Mouse (Mus musculus): ENCODE results near the gene Il7r.
A peak's percentile ranks its signal among the peaks of the same experiment; 100 is the strongest.

The Il7r gene

GRCm38 (mm10) chr15:9472167-9472566 lies 57.8 kb downstream of the Il7r start:
- no peak for DNase-seq (ENCODE audit: low read depth, low spot score)

DNA sequence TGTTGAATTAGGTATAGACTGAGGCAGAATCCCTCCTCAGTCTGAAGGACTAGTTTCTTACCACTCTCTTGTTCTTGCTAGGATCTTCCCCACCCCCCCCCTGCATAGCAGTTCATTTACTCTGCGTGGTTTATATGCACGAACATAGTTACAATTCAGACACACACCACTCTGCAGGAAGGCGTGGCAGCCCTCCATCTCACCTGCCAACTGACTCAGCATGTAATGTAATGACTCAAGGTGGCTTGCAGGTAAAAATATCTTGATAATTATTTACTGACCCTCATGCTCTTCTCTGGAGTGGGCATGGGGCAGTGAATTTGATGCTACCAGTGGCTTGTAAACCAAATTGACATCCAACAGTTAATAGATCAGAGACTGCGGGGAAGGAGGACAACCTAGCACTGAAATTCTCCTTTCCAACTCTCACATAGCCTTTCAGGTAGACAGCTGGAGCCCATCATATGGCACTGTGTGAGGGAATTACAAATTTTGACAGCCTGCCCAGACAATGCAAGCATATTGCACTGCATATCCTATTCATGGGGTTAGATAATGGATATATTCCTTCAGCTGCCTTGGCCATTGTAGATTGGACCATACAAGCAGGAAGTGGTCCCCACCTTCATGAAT lies 58.8 kb downstream of the Il7r start:
- no peak for DNase-seq (ENCODE audit: low read depth, low spot score)

DNA sequence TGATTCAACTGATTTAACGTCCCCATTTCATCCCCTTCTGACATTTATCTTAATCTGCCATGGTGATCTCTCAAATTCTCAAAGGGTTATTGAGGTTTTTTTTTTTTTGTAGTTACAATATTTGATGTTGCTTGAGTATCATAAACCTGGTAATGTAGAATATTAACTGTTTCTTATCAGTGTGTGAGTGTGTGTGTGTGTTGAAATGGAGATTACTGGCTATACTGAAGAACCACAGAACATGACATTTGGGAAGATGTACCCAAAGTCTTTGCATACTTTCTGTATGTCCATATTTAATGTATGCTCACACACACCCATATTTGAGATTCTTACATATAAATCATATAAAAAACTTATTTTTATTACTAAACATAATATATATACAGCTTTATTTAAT lies 65.9 kb downstream of the Il7r start:
- no peak for DNase-seq (ENCODE audit: low read depth, low spot score)

DNA sequence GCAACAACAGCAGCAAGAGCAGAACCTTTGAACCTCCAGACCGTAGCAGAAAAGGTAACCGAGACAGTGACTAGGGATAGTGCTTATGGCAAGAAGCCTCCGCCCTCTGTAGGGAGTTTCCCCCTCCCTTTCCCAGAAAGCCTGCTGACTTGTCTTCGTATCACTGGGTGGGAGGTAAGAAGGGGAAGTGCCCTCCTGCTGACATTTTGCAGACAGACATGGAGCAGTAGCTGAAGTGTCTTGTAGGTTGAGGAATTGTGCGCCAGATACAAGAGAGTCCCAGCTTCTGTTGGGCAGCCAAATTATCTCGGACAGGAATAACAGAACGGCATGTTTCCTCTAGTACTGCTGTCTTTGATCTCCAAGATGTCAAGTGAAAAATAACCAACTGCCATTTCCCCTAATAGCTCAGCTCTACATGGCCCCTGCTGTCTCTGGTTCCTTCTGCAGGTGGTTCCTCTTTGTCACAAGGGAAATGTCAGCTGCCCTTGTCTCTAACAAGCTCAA lies 66.4 kb downstream of the Il7r start:
- DNase-seq (ENCODE audit: low read depth, low spot score), result peak; percentile 33

Data from R1 (cell line).